Mouse (Mus musculus) midbrain, embryonic 14.5 days (tissue): Measurements from ENCODE around the gene Ccdc85c. TPM values are rescaled to one million over a fixed set of nuclear protein-coding genes. Genes with fewer than 3 reads are reported as not detected.

Experiments
- ATAC-seq: fragments of 200-750 bp; cut with Nextera tagmentation; 2 replicates; pipeline ENCODE4 v1.8.0; 2017; ENCODE audit warnings: moderate number of reproducible peaks, moderate library complexity; ENCODE audit not compliant: low FRiP score, low TSS enrichment
- DNase-seq: peaks from one replicate; pipeline ENCODE4 v3.0.0-alpha.2; 2015
- H3K27ac ChIP-seq: fragments of 300-500 bp; sonication (generic); replicated peaks from 2 replicates; pipeline ENCODE4 v1.5.1; 2014; ENCODE audit warnings: mild to moderate bottlenecking, low read depth, low read length, moderate library complexity
- H3K27me3 ChIP-seq: fragments of 300-500 bp; sonication (generic); 2 replicates; pipeline ENCODE4 v1.6.1; 2014; ENCODE audit warnings: low read length, control low read depth, mixed read lengths; ENCODE audit not compliant: control insufficient read depth, insufficient read depth
- H3K36me3 ChIP-seq: fragments of 300-500 bp; sonication (generic); 2 replicates; pipeline ENCODE4 v1.6.1; 2014; ENCODE audit warnings: low read length, control low read depth; ENCODE audit not compliant: control insufficient read depth, insufficient read depth
- H3K4me1 ChIP-seq: fragments of 300-500 bp; sonication (generic); 2 replicates; pipeline ENCODE4 v1.6.1; 2014; ENCODE audit warnings: mild to moderate bottlenecking, antibody characterized with exemption, low read length, control low read depth; ENCODE audit not compliant: control insufficient read depth, insufficient read depth
- H3K4me2 ChIP-seq: fragments of 300-500 bp; sonication (generic); 2 replicates; pipeline ENCODE4 v1.6.1; 2014; ENCODE audit warnings: mild to moderate bottlenecking, low read length, moderate library complexity
- H3K4me3 ChIP-seq: fragments of 300-500 bp; sonication (generic); replicated peaks from 2 replicates; pipeline ENCODE4 v1.5.1; 2014; ENCODE audit warnings: low read depth, low read length
- H3K9ac ChIP-seq: fragments of 300-500 bp; sonication (generic); replicated peaks from 2 replicates; pipeline ENCODE4 v1.6.1; 2014; ENCODE audit warnings: mild to moderate bottlenecking, low read length, moderate library complexity
- H3K9me3 ChIP-seq: fragments of 300-500 bp; sonication (generic); 2 replicates; pipeline ENCODE4 v1.6.1; 2016; ENCODE audit warnings: low read length, control low read depth, mixed read lengths; ENCODE audit not compliant: control insufficient read depth
- WGBS: fragments of 180-500 bp; shearing (Covaris S2); extraction: QIAGEN DNeasy Blood & Tissue Kit; methylation state at CpG from one replicate; pipeline ENCODE4 v1.1.7; 2014; 5-methylcytosine and 5-hydroxymethylcytosine counted together
- polyA plus RNA-seq: library from polyadenylated mRNA; unstranded; fragments of >200 nt; fragmentation: Nextera tagmentation; extraction: Ambion mirVana; gene quantifications from 2 replicates; pipeline ENCODE4 v1.2.1, GENCODE M21; 2014

Ccdc85c gene
- polyA plus RNA-seq, 1 experiment from 2014 or later = 20.9 TPM

GRCm38 (mm10) chr12:108203895-108204294 lies 71.3 kb downstream of the Ccdc85c start:
- H3K9ac ChIP-seq = no peak overlapping the region; the same call in 1 of the 2 replicates
- no peak overlapping the region for H3K27ac ChIP-seq
- no peak overlapping the region for H3K4me3 ChIP-seq
- H3K27me3 ChIP-seq = no peaks in the 10 kb centered on the region
- no peaks in the 10 kb centered on the region for H3K4me1 ChIP-seq
- peaks cover 79% of the 10 kb centered on the region for H3K36me3 ChIP-seq
- H3K4me2 ChIP-seq = no peak overlapping the region
- H3K9me3 ChIP-seq = no peaks in the 10 kb centered on the region
- ATAC-seq (no peak), DNase-seq (no peak)
- WGBS = 68% methylated on average over 8 of the region's 8 CpGs

DNA sequence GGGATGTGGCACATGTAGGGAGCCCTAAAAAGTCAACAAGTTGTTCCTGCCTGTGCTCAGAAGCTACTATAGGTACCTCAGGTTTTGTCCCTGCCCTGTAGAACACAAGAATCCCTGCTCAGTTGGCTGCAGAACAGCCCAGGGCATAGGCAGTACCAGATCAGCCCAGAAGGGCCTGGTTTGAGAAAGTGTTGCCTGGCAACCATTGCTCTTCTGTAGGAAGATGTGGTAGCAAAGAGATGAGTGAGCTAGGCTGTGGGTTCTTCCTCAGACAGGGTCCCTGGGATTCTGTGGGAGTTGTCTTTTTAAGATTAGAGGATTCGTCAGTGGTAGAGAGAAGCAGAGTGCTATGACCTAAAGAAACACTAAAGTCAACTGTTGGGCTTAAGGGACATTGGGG lies 75.1 kb downstream of the Ccdc85c start:
- no peaks in the 10 kb centered on the region for H3K4me1 ChIP-seq

DNA sequence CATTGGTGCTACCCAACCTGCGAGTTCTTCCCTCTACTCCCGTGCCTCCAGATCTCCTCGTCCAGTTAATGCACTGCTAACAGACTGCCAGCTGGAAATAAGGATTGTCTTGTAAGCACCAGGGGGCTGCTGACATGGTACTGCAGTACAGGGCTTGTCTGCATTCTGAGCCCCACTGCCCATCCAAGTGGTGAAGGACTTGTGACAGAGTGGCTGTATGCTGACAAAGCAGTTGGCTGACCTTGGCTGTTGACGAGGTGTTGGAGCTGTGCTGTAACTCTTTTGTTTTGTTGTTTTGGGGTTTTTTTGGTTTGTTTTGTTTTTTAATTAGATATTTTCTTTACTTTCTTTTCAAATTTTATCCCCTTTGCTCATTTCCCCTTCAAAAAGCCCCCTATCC lies 76.8 kb downstream of the Ccdc85c start:
- DNase-seq = no peak
- Histone ChIP-seq H3K4me2 (no peak overlapping the region), H3K4me3 (no peak overlapping the region), H3K9me3 (no peaks in the 10 kb centered on the region), H3K36me3 (peaks cover 99% of the 10 kb centered on the region), H3K9ac (no peak overlapping the region), H3K4me1 (no peaks in the 10 kb centered on the region), H3K27me3 (no peaks in the 10 kb centered on the region), H3K27ac (no peak overlapping the region)
- ATAC-seq = no peak
- 87% methylated on average over 4 of the region's 4 CpGs for WGBS

More for the DNA sequence above, 75.1 kb downstream of the Ccdc85c start:
- no peaks in the 10 kb centered on the region for H3K9me3 ChIP-seq
- H3K4me2 ChIP-seq = no peak overlapping the region
- no peak overlapping the region for H3K4me3 ChIP-seq
- H3K36me3 ChIP-seq = peaks cover 99% of the 10 kb centered on the region
- H3K9ac ChIP-seq = no peak overlapping the region
- ATAC-seq = no peak
- H3K27ac ChIP-seq = no peak overlapping the region
- WGBS = 85% methylated on average over 1 of the region's 1 CpGs
- no peak for DNase-seq
- no peaks in the 10 kb centered on the region for H3K27me3 ChIP-seq

- 97% methylated on average over 11 of the region's 11 CpGs for WGBS
- DNase-seq (no peak), ATAC-seq (no peak)
- H3K27ac ChIP-seq = no peak overlapping the region
- H3K9me3 ChIP-seq = no peaks in the 10 kb centered on the region
- no peak overlapping the region for H3K4me2 ChIP-seq
- no peaks in the 10 kb centered on the region for H3K4me1 ChIP-seq
- peaks cover 99% of the 10 kb centered on the region for H3K36me3 ChIP-seq
- H3K4me3 ChIP-seq = no peak overlapping the region
- no peak overlapping the region for H3K9ac ChIP-seq
- no peaks in the 10 kb centered on the region for H3K27me3 ChIP-seq
Measured at GRCm38 (mm10) chr12:108195761-108196160, 79.5 kb downstream of the Ccdc85c start.

DNA sequence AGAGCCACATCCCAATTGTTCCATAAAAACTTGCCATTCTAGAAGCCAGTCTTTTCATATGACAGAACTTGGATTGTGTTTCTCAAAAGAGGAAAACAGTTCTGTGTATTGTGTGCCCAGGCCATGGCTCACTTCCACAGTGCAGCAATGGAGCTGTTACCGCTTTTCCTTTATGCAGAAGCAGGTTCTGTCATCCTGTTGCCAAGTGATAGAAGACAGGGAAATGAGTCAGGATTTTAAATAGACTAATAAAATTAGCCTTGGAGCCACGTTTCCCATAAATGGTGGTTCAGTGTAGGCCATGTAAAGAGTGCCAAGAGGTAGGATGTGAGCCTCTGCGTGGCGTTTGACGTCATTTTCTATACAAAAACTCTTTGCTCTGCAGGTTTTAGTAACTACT lies 81.3 kb downstream of the Ccdc85c start:
- Histone ChIP-seq H3K27ac (no peak overlapping the region), H3K27me3 (no peaks in the 10 kb centered on the region), H3K4me2 (no peak overlapping the region), H3K9me3 (no peaks in the 10 kb centered on the region), H3K4me3 (no peak overlapping the region), H3K4me1 (no peaks in the 10 kb centered on the region), H3K36me3 (peaks cover 98% of the 10 kb centered on the region), H3K9ac (no peak overlapping the region)
- DNase-seq = no peak
- ATAC-seq = no peak
- WGBS = 96% methylated on average over 5 of the region's 5 CpGs

DNA sequence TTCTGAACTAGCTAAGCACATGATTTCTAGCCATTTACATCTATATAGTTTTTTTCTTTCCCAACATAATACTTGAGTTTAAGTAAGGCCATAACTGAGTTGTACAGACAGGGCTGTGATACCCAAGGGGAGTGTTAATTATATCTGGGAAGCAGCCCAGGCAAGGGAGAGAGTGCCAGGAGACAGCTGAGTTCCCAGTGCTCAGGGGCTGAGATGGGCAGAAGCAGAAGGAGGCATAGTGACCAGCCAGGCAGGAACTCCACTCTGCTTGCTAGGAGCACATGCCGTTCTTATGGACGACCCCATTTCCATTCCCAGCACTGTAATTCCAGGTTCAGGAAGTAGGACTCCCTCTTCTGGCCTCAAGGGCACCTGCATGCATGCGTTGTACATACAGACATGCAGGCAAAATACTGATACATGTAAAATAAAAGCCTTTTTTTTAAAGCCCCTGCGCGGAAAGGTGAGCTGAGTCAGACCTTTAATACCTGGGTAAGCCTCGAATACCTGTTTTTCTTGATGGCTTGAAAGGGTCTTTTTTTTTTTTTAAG lies 87.6 kb downstream of the Ccdc85c start:
- 92% methylated on average over 6 of the region's 6 CpGs for WGBS
- DNase-seq (no peak), ATAC-seq (no peak)
- no peak overlapping the region for H3K27ac ChIP-seq
- H3K4me3 ChIP-seq = no peak overlapping the region
- H3K9ac ChIP-seq = no peak overlapping the region
- H3K4me1 ChIP-seq = no peaks in the 10 kb centered on the region
- H3K4me2 ChIP-seq = no peak overlapping the region
- H3K27me3 ChIP-seq = no peaks in the 10 kb centered on the region
- no peaks in the 10 kb centered on the region for H3K9me3 ChIP-seq
- H3K36me3 ChIP-seq = peaks cover 78% of the 10 kb centered on the region

DNA sequence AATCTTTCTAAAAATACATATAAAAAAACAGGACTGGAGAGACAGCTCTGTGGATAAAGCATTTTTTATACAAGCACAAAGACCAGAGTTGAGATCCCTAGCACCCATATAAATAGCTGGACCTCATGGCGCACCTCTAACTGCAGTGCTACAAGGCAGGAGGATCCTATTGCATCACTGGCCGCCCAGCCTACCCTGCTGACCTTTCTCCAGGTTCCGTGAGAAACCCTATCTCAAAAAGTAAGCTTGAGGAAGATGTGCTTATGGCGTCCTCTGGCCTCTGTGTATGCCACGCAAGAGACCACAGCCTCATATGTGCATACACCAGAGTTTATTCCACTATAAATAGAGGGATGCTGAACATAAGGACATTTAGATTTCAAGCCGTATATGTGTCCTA lies 93.5 kb downstream of the Ccdc85c start:
- ATAC-seq = no peak
- no peak for DNase-seq
- WGBS = 95% methylated on average over 6 of the region's 6 CpGs

GRCm38 (mm10) chr12:108179321-108180266 lies 95.6 kb downstream of the Ccdc85c start, which contains the start of gene Ccnk:
Ccnk (plus strand) TSS chr12:108179579.
- peak; percentile 99 for ATAC-seq
- no peaks in the 10 kb centered on the region for H3K27me3 ChIP-seq
- H3K4me3 ChIP-seq = peak within 1 kb of the TSS; percentile 93
- under 1% methylated on average over 82 of the region's 82 CpGs for WGBS
- H3K9ac ChIP-seq = peak within 1 kb of the TSS; percentile 92
- H3K4me2 ChIP-seq = peak within 1 kb of the TSS; percentile 93
- peak; percentile 99 for DNase-seq
- H3K4me1 ChIP-seq = peaks cover 14% of the 10 kb centered on the region
- no peaks in the 10 kb centered on the region for H3K9me3 ChIP-seq
- H3K36me3 ChIP-seq = peaks cover 26% of the 10 kb centered on the region
- peak within 1 kb of the TSS; percentile 76 for H3K27ac ChIP-seq

More for the DNA sequence above, 93.5 kb downstream of the Ccdc85c start:
- H3K4me2 ChIP-seq = no peak overlapping the region
- H3K27me3 ChIP-seq = no peaks in the 10 kb centered on the region
- H3K36me3 ChIP-seq = peaks cover 35% of the 10 kb centered on the region
- no peak overlapping the region for H3K27ac ChIP-seq
- no peak overlapping the region for H3K4me3 ChIP-seq
- no peak overlapping the region for H3K9ac ChIP-seq
- H3K4me1 ChIP-seq = peaks cover 14% of the 10 kb centered on the region
- H3K9me3 ChIP-seq = no peaks in the 10 kb centered on the region

GRCm38 (mm10) chr12:108179246-108179320 lies 96.1 kb downstream of the Ccdc85c start, which contains the start of gene Setd3:
Setd3 (minus strand) TSS chr12:108179314.
- H3K36me3 ChIP-seq = peaks cover 21% of the 10 kb centered on the region
- peak within 1 kb of the TSS; percentile 93 for H3K4me2 ChIP-seq
- ATAC-seq (no peak), DNase-seq (no peak)
- no peaks in the 10 kb centered on the region for H3K9me3 ChIP-seq
- no peaks in the 10 kb centered on the region for H3K27me3 ChIP-seq
- peak within 1 kb of the TSS; percentile 93 for H3K4me3 ChIP-seq
- peak within 1 kb of the TSS; percentile 92 for H3K9ac ChIP-seq
- H3K4me1 ChIP-seq = peaks cover 14% of the 10 kb centered on the region
- peak within 1 kb of the TSS; percentile 76 for H3K27ac ChIP-seq
- WGBS = 0% methylated on average over 9 of the region's 9 CpGs
